Mouse (Mus musculus) midbrain, embryonic 15.5 days (tissue): ENCODE results near the gene Cadm3. TPM values are rescaled to one million over a fixed set of nuclear protein-coding genes. Genes with fewer than 3 reads are reported as not detected.
A peak's percentile ranks its signal among the peaks of the same experiment; 100 is the strongest.

Source experiments
- ATAC-seq: fragments of 200-750 bp; cut with Nextera tagmentation; replicated peaks from 2 replicates; pipeline ENCODE4 v1.8.0; 2017; ENCODE audit warnings: moderate TSS enrichment
- H3K27ac ChIP-seq: fragments of 300-500 bp; sonication (generic); 2 replicates; pipeline ENCODE4 v1.5.1; 2015; ENCODE audit warnings: mild to moderate bottlenecking, inconsistent platforms
- H3K27me3 ChIP-seq: fragments of 300-500 bp; sonication (generic); replicated peaks from 2 replicates; pipeline ENCODE4 v1.6.1; 2015; ENCODE audit warnings: inconsistent platforms
- H3K36me3 ChIP-seq: fragments of 300-500 bp; sonication (generic); replicated peaks from 2 replicates; pipeline ENCODE4 v1.6.1; 2015; ENCODE audit warnings: inconsistent platforms
- H3K4me1 ChIP-seq: fragments of 300-500 bp; sonication (generic); 2 replicates; pipeline ENCODE4 v1.6.1; 2015; ENCODE audit warnings: inconsistent platforms
- H3K4me2 ChIP-seq: fragments of 300-500 bp; sonication (generic); 2 replicates; pipeline ENCODE4 v1.6.1; 2015; ENCODE audit warnings: inconsistent platforms, mild to moderate bottlenecking, moderate library complexity
- H3K4me3 ChIP-seq: fragments of 300-500 bp; sonication (generic); 2 replicates; pipeline ENCODE4 v1.5.1; 2015; ENCODE audit warnings: mild to moderate bottlenecking, inconsistent platforms
- H3K9ac ChIP-seq: fragments of 300-500 bp; sonication (generic); 2 replicates; pipeline ENCODE4 v1.6.1; 2015; ENCODE audit warnings: mild to moderate bottlenecking, inconsistent platforms
- H3K9me3 ChIP-seq: fragments of 300-500 bp; sonication (generic); 2 replicates; pipeline ENCODE4 v1.6.1; 2016; ENCODE audit warnings: inconsistent platforms
- WGBS: fragments of 180-500 bp; shearing (Covaris S2); methylation state at CpG from one replicate; pipeline ENCODE4 v1.1.7; 2015; ENCODE audit warnings: mixed read lengths; 5-methylcytosine and 5-hydroxymethylcytosine counted together
- polyA plus RNA-seq: library from polyadenylated mRNA; unstranded; fragments of >200 nt; fragmentation: Nextera tagmentation; extraction: Ambion mirVana; gene quantifications from 2 replicates; pipeline ENCODE4 v1.2.1, GENCODE M21; 2015

Cadm3 gene
- polyA plus RNA-seq, 1 experiment from 2014 or later = 83.1 TPM

GRCm38 (mm10) chr1:173350372-173350957 is 17.0 kb downstream of the Cadm3 start, which contains the start of gene Aim2:
Aim2 (plus strand) TSS chr1:173350879.
- no peaks in the 10 kb centered on the region for H3K27me3 ChIP-seq
- 10% methylated on average over 10 of the region's 10 CpGs for WGBS
- H3K27ac ChIP-seq = no peak within 1 kb of the TSS
- peaks cover 12% of the 10 kb centered on the region for H3K4me1 ChIP-seq
- H3K4me3 ChIP-seq = 0 out of 2 replicates have a peak within 1 kb of the TSS, but pooled peaks have one; percentile 9
- no peaks in the 10 kb centered on the region for H3K9me3 ChIP-seq
- no peak within 1 kb of the TSS for H3K9ac ChIP-seq
- H3K4me2 ChIP-seq = peak within 1 kb of the TSS; percentile 36
- ATAC-seq = peak; percentile 63
- H3K36me3 ChIP-seq = peaks cover 8% of the 10 kb centered on the region; the same call in 1 of the 2 replicates

GRCm38 (mm10) chr1:173349946-173350345 is 17.5 kb downstream of the Cadm3 start:
- Histone ChIP-seq H3K9ac (no peak overlapping the region), H3K27ac (no peak overlapping the region), H3K4me1 (peaks cover 12% of the 10 kb centered on the region), H3K4me3 (0 out of 2 replicates have a peak overlapping the region, but pooled peaks have one; percentile 9), H3K4me2 (peak overlapping the region; percentile 36), H3K27me3 (no peaks in the 10 kb centered on the region), H3K36me3 (peaks cover 13% of the 10 kb centered on the region; the same call in 1 of the 2 replicates), H3K9me3 (no peaks in the 10 kb centered on the region)
- peak; percentile 78 for ATAC-seq
- 5% methylated on average over 6 of the region's 6 CpGs for WGBS

- Histone ChIP-seq H3K9me3 (no peaks in the 10 kb centered on the region), H3K4me2 (no peak overlapping the region), H3K27ac (no peak overlapping the region), H3K9ac (no peak overlapping the region), H3K27me3 (no peaks in the 10 kb centered on the region), H3K4me3 (no peak overlapping the region), H3K36me3 (peaks cover 16% of the 10 kb centered on the region; the same call in 1 of the 2 replicates), H3K4me1 (peaks cover 12% of the 10 kb centered on the region)
- 45% methylated on average over 5 of the region's 5 CpGs for WGBS
- no peak for ATAC-seq
These were observed 18.3 kb downstream of the Cadm3 start for GRCm38 (mm10) chr1:173349192-173349591.

GRCm38 (mm10) chr1:173348527-173348926 is 19.0 kb downstream of the Cadm3 start:
- 14% methylated on average over 1 of the region's 1 CpGs for WGBS
- no peak overlapping the region for H3K4me2 ChIP-seq

GRCm38 (mm10) chr1:173345112-173345511 is 22.4 kb downstream of the Cadm3 start:
- Histone ChIP-seq H3K9ac (no peak overlapping the region), H3K4me1 (peaks cover 5% of the 10 kb centered on the region), H3K4me3 (no peak overlapping the region), H3K4me2 (no peak overlapping the region), H3K27me3 (no peaks in the 10 kb centered on the region), H3K9me3 (no peaks in the 10 kb centered on the region), H3K27ac (no peak overlapping the region), H3K36me3 (peaks cover 42% of the 10 kb centered on the region; the same call in 1 of the 2 replicates)
- 88% methylated on average over 4 of the region's 4 CpGs for WGBS
- no peak for ATAC-seq

More at GRCm38 (mm10) chr1:173348527-173348926, 19.0 kb downstream of the Cadm3 start:
- H3K4me3 ChIP-seq = no peak overlapping the region
- peaks cover 12% of the 10 kb centered on the region for H3K4me1 ChIP-seq
- peaks cover 22% of the 10 kb centered on the region; the same call in 1 of the 2 replicates for H3K36me3 ChIP-seq
- H3K9ac ChIP-seq = no peak overlapping the region
- no peak for ATAC-seq
- H3K9me3 ChIP-seq = no peaks in the 10 kb centered on the region
- H3K27me3 ChIP-seq = no peaks in the 10 kb centered on the region
- no peak overlapping the region for H3K27ac ChIP-seq

- Histone ChIP-seq H3K36me3 (peaks cover 43% of the 10 kb centered on the region; the same call in 1 of the 2 replicates), H3K27me3 (no peaks in the 10 kb centered on the region), H3K9ac (no peak overlapping the region), H3K27ac (no peak overlapping the region), H3K4me3 (no peak overlapping the region), H3K9me3 (no peaks in the 10 kb centered on the region), H3K4me2 (no peak overlapping the region), H3K4me1 (no peaks in the 10 kb centered on the region)
- WGBS = 54% methylated on average over 3 of the region's 3 CpGs
- no peak for ATAC-seq
These were observed 23.6 kb downstream of the Cadm3 start for GRCm38 (mm10) chr1:173343934-173344333.

- H3K27ac ChIP-seq = no peak overlapping the region
- H3K27me3 ChIP-seq = no peaks in the 10 kb centered on the region
- no peak overlapping the region for H3K4me3 ChIP-seq
- peaks cover 50% of the 10 kb centered on the region; the same call in 1 of the 2 replicates for H3K36me3 ChIP-seq
- 80% methylated on average over 1 of the region's 1 CpGs for WGBS
- H3K9me3 ChIP-seq = no peaks in the 10 kb centered on the region
- no peaks in the 10 kb centered on the region for H3K4me1 ChIP-seq
- no peak overlapping the region for H3K4me2 ChIP-seq
- no peak for ATAC-seq
- no peak overlapping the region for H3K9ac ChIP-seq
These were observed 25.1 kb downstream of the Cadm3 start for GRCm38 (mm10) chr1:173342425-173342824.

GRCm38 (mm10) chr1:173339543-173339942 is 28.0 kb downstream of the Cadm3 start:
- no peak overlapping the region for H3K4me2 ChIP-seq
- 0 out of 2 replicates have a peak, but pooled peaks cover 2% of the 10 kb centered on the region for H3K4me1 ChIP-seq
- H3K27ac ChIP-seq = no peak overlapping the region
- H3K9ac ChIP-seq = no peak overlapping the region
- peak; percentile 61; the same call in 1 of the 2 replicates for ATAC-seq
- H3K27me3 ChIP-seq = no peaks in the 10 kb centered on the region
- H3K4me3 ChIP-seq = no peak overlapping the region
- no peaks in the 10 kb centered on the region for H3K9me3 ChIP-seq
- H3K36me3 ChIP-seq = peaks cover 34% of the 10 kb centered on the region; the same call in 1 of the 2 replicates
- WGBS = 4% methylated on average over 2 of the region's 2 CpGs

GRCm38 (mm10) chr1:173337008-173337407 is 30.5 kb downstream of the Cadm3 start:
- Histone ChIP-seq H3K27ac (no peak overlapping the region), H3K9ac (no peak overlapping the region), H3K27me3 (no peaks in the 10 kb centered on the region), H3K4me1 (0 out of 2 replicates have a peak, but pooled peaks cover 2% of the 10 kb centered on the region), H3K9me3 (no peaks in the 10 kb centered on the region), H3K4me3 (no peak overlapping the region), H3K36me3 (peaks cover 23% of the 10 kb centered on the region; the same call in 1 of the 2 replicates), H3K4me2 (no peak overlapping the region)
- no peak for ATAC-seq
- WGBS = 87% methylated on average over 10 of the region's 10 CpGs

- Histone ChIP-seq H3K4me1 (0 out of 2 replicates have a peak, but pooled peaks cover 2% of the 10 kb centered on the region), H3K4me2 (no peak overlapping the region), H3K4me3 (no peak overlapping the region), H3K27me3 (no peaks in the 10 kb centered on the region), H3K9ac (no peak overlapping the region), H3K9me3 (no peaks in the 10 kb centered on the region), H3K36me3 (peaks cover 15% of the 10 kb centered on the region; the same call in 1 of the 2 replicates), H3K27ac (no peak overlapping the region)
- 50% methylated on average over 11 of the region's 11 CpGs for WGBS
- no peak for ATAC-seq
These were observed 31.6 kb downstream of the Cadm3 start for GRCm38 (mm10) chr1:173335903-173336302.

- peaks cover 15% of the 10 kb centered on the region for H3K4me1 ChIP-seq
These were observed 33.9 kb downstream of the Cadm3 start, which contains the start of gene Ackr1 for GRCm38 (mm10) chr1:173333312-173334253. Ackr1 (minus strand) TSS chr1:173333750.

GRCm38 (mm10) chr1:173332418-173332817 is 35.1 kb downstream of the Cadm3 start:
- no peak overlapping the region for H3K9ac ChIP-seq
- no peak overlapping the region for H3K4me3 ChIP-seq
- no peaks in the 10 kb centered on the region for H3K27me3 ChIP-seq
- H3K27ac ChIP-seq = no peak overlapping the region
- H3K4me1 ChIP-seq = peaks cover 19% of the 10 kb centered on the region
- no peaks in the 10 kb centered on the region for H3K9me3 ChIP-seq
- H3K4me2 ChIP-seq = no peak overlapping the region
- WGBS = 93% methylated on average over 5 of the region's 5 CpGs
- H3K36me3 ChIP-seq = no peaks in the 10 kb centered on the region; the same call in 1 of the 2 replicates
- ATAC-seq = no peak

More at GRCm38 (mm10) chr1:173333312-173334253, 33.9 kb downstream of the Cadm3 start, which contains the start of gene Ackr1:
- no peak within 1 kb of the TSS for H3K4me3 ChIP-seq
- H3K36me3 ChIP-seq = peaks cover 3% of the 10 kb centered on the region; the same call in 1 of the 2 replicates
- H3K4me2 ChIP-seq = no peak within 1 kb of the TSS
- no peak within 1 kb of the TSS for H3K9ac ChIP-seq
- 72% methylated on average over 9 of the region's 9 CpGs for WGBS
- no peaks in the 10 kb centered on the region for H3K27me3 ChIP-seq
- ATAC-seq = no peak; the same call in 1 of the 2 replicates
- H3K27ac ChIP-seq = no peak within 1 kb of the TSS
- H3K9me3 ChIP-seq = no peaks in the 10 kb centered on the region
